Mouse (Mus musculus) layer of hippocampus, adult 6 months (tissue): ENCODE results near the gene Cmtm2b. TPM values are rescaled to one million over a fixed set of nuclear protein-coding genes. Genes with fewer than 3 reads are reported as not detected.

Experiments used
- long read RNA-seq, 2 experiments: library from polyadenylated mRNA; unstranded; transcript quantifications; one replicate each; pipeline ENCODE4 v2.0.0; 2019 to 2020
- polyA plus RNA-seq: library from polyadenylated mRNA; unstranded; fragments of <200 nt; fragmentation: Nextera tagmentation; gene quantifications from 2 replicates; pipeline ENCODE4 v1.2.3, GENCODE M21; 2021

Cmtm2b gene
- not detected in 2 replicates for polyA plus RNA-seq
- long read RNA-seq, experiment 1, result 0 reads
- long read RNA-seq, experiment 2, result 0 reads

GRCm38 (mm10) chr8:104321930-104322329, at the start of gene Cmtm2b:
Gene Cmtm2b, plus strand, starts transcription at chr8:104322230.

DNA sequence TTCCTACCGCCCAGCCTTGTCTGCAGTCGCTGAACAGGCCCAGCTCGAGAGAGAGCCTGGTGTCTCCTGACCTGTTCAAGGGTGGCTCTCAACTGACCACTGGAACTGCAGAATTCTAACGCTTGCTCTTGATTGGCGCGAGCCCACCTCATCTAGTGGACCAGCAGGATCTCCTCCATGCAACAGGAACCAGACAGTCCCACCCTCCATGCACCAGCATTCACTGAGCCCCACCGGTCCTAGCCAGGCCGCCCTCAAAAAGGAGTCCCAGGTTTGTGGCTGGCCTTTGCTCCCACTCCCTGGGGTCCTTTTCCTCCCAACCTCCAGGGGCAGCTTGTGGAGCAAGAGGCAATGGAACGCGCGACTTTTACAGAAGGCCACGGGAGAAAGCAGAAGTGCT, 28.9 kb upstream of the Cmtm2b start, which contains the start of gene Cmtm2a:
Gene Cmtm2a (minus strand): TSS at position 101 of the 400 bp plus-strand sequence.

GRCm38 (mm10) chr8:104309441-104310155, 12.4 kb upstream of the Cmtm2b start, which contains the start of the genes Gm45711 and Cmtm1:
Gene Gm45711, minus strand, starts transcription at chr8:104310081.
Gene Cmtm1, minus strand, starts transcription at chr8:104310145.

DNA sequence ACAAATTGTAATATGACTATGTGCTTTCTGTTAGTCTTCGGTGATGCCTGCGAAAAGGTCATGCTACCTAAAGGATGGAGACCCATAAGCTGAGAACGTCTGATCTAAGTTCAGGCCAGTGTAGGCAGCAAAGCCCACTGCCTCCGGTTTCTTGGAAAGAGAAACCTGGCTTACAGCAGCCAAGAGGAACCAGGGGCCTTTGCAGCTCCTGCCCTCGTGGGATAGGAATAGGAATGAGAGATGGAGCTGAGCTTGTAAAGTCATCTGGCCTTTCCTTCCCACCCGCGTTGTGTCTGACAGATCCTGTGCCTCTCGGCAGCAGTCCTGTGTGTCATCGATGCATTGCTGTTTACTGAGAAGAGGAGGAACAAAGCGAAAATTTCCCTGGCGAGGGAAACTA, 763 bp upstream of the Cmtm2b start, which contains the start of gene Gm11020:
Gene Gm11020 (plus strand): TSS at position 301 of the 400 bp plus-strand sequence.

GRCm38 (mm10) chr8:104339229-104339982, 17.4 kb downstream of the Cmtm2b start, which contains the start of gene Cmtm3:
Gene Cmtm3, plus strand, starts transcription at chr8:104339410.

Other genes starting within 250 kb of the Cmtm2b start
- 0.97 and 0.99 TPM in 2 replicates for gene Cdh5, start 220.6 kb upstream of the Cmtm2b start, polyA plus RNA-seq
- gene Bean1, start 151.8 kb upstream of the Cmtm2b start, polyA plus RNA-seq, result 0.93 and 1.2 TPM in 2 replicates
- gene Tk2, start 73.7 kb upstream of the Cmtm2b start, polyA plus RNA-seq, result 20.5 and 21.0 TPM in 2 replicates
- gene Cklf, start 71.4 kb upstream of the Cmtm2b start, polyA plus RNA-seq, result 5.9 and 8.5 TPM in 2 replicates
- not detected in 2 replicates for gene Cmtm2a, start 29.0 kb upstream of the Cmtm2b start, polyA plus RNA-seq
- gene Gm45711, start 12.1 kb upstream of the Cmtm2b start, polyA plus RNA-seq, result not detected in 2 replicates
- not detected in 2 replicates for gene Cmtm1, start 12.1 kb upstream of the Cmtm2b start, polyA plus RNA-seq
- not detected in 2 replicates for gene Gm11020, start 663 bp upstream of the Cmtm2b start, polyA plus RNA-seq
- 12.1 and 16.2 TPM in 2 replicates for gene Cmtm3, start 17.2 kb downstream of the Cmtm2b start, polyA plus RNA-seq
- 8.1 and 8.3 TPM in 2 replicates for gene Cmtm4, start 73.6 kb downstream of the Cmtm2b start, polyA plus RNA-seq
- 20.1 and 27.9 TPM in 2 replicates for gene Dync1li2, start 120.8 kb downstream of the Cmtm2b start, polyA plus RNA-seq
- 0.13 and 0.15 TPM in 2 replicates for gene Terb1, start 187.7 kb downstream of the Cmtm2b start, polyA plus RNA-seq
- 72.0 and 72.3 TPM in 2 replicates for gene Nae1, start 212.4 kb downstream of the Cmtm2b start, polyA plus RNA-seq
- gene Car7, start 212.5 kb downstream of the Cmtm2b start, polyA plus RNA-seq, result 22.2 and 25.6 TPM in 2 replicates